Mouse (Mus musculus) CD8-positive naive resting alpha-beta T cell, adult 57 days (primary cell): Measurements from ENCODE around the gene Tmx4. TPM values are rescaled to one million over a fixed set of nuclear protein-coding genes. Genes with fewer than 3 reads are reported as not detected.

ENCODE experiments used
- total RNA-seq: library from RNA; stranded (reverse); gene quantifications from one replicate; pipeline ENCODE4 v1.2.4, GENCODE M21; 2023

The Tmx4 gene
- total RNA-seq: 34.5 TPM

GRCm38 (mm10) chr2:134643514-134644300 lies at the start of gene Tmx4:
Gene Tmx4 (minus strand): TSS chr2:134644145.

GRCm38 (mm10) chr2:134554221-134554727 lies 89.7 kb downstream of the Tmx4 start, which contains the start of gene Hao1:
Gene Hao1 (minus strand): TSS chr2:134554368.

Other genes with a start within 250 kb of the Tmx4 start
- not detected for gene Hao1, start 89.8 kb downstream of the Tmx4 start, total RNA-seq
- gene Plcb1, start 141.9 kb upstream of the Tmx4 start, total RNA-seq: not detected